Mouse (Mus musculus): ENCODE measurements at regions not wholly inside any gene's neighbourhood (a gene's known extent, or its start where the extent isn't known, plus 50 kb on each side); places are given as distances from the start of the nearest gene placed in this dataset.
A peak's percentile ranks its signal among the peaks of the same experiment; 100 is the strongest.

GRCm38 (mm10) chrX:159055689-159056461, 154.2 kb upstream of the Rps6ka3 start:
- no peak overlapping the region for H3K4me2 ChIP-seq (replicated peaks; ENCODE audit: low read depth, low read length)
- WGBS = 50% methylated on average over 8 of the region's 8 CpGs
- ATAC-seq (no peak), DNase-seq (ENCODE audit: low spot score) (no peak)
- H3K4me1 ChIP-seq (ENCODE audit: insufficient read depth, low read depth, low read length) = no peaks in the 10 kb centered on the region; the same call in 1 of the 2 replicates
- no peak overlapping the region for H3K4me3 ChIP-seq (ENCODE audit: low read depth, low read length)
- no peaks in the 10 kb centered on the region for H3K9me3 ChIP-seq (ENCODE audit: low read length)
- H3K27ac ChIP-seq (ENCODE audit: low read length) = no peak overlapping the region
- no peaks in the 10 kb centered on the region for H3K36me3 ChIP-seq (ENCODE audit: insufficient read depth, low read length)
- no peaks in the 10 kb centered on the region for H3K27me3 ChIP-seq (replicated peaks; ENCODE audit: insufficient read depth, low read length)
- TF ChIP-seq CTCF (IDR thresholded peaks at IDR 0.05) = no peak
- no peak for TF ChIP-seq EP300 (IDR thresholded peaks at IDR 0.05)
- no peak overlapping the region for H3K9ac ChIP-seq (replicated peaks; ENCODE audit: low read depth)

GRCm38 (mm10) chrX:159056462-159056805, 153.7 kb upstream of the Rps6ka3 start:
- ATAC-seq (no peak), DNase-seq (ENCODE audit: low spot score) (no peak)
- no peaks in the 10 kb centered on the region; the same call in 1 of the 2 replicates for H3K4me1 ChIP-seq (ENCODE audit: insufficient read depth, low read depth, low read length)
- H3K4me2 ChIP-seq (replicated peaks; ENCODE audit: low read depth, low read length) = no peak overlapping the region
- H3K36me3 ChIP-seq (ENCODE audit: insufficient read depth, low read length) = no peaks in the 10 kb centered on the region
- no peak overlapping the region for H3K4me3 ChIP-seq (ENCODE audit: low read depth, low read length)
- no peak overlapping the region for H3K27ac ChIP-seq (ENCODE audit: low read length)
- no peaks in the 10 kb centered on the region for H3K9me3 ChIP-seq (ENCODE audit: low read length)
- TF ChIP-seq EP300 (IDR thresholded peaks at IDR 0.05) (no peak), CTCF (IDR thresholded peaks at IDR 0.05) (no peak)
- no peaks in the 10 kb centered on the region for H3K27me3 ChIP-seq (replicated peaks; ENCODE audit: insufficient read depth, low read length)
- H3K9ac ChIP-seq (replicated peaks; ENCODE audit: low read depth) = no peak overlapping the region

- Histone ChIP-seq H3K4me1 (ENCODE audit: insufficient read depth, low read depth, low read length) (no peaks in the 10 kb centered on the region; the same call in 1 of the 2 replicates), H3K27ac (ENCODE audit: low read length) (no peak overlapping the region), H3K4me3 (ENCODE audit: low read depth, low read length) (no peak overlapping the region), H3K27me3 (replicated peaks; ENCODE audit: insufficient read depth, low read length) (no peaks in the 10 kb centered on the region), H3K9ac (replicated peaks; ENCODE audit: low read depth) (no peak overlapping the region), H3K4me2 (replicated peaks; ENCODE audit: low read depth, low read length) (no peak overlapping the region), H3K36me3 (ENCODE audit: insufficient read depth, low read length) (no peaks in the 10 kb centered on the region), H3K9me3 (ENCODE audit: low read length) (no peaks in the 10 kb centered on the region)
- no peak for DNase-seq (ENCODE audit: low spot score)
- TF ChIP-seq EP300 (IDR thresholded peaks at IDR 0.05) (no peak), CTCF (IDR thresholded peaks at IDR 0.05) (no peak)
- ATAC-seq = no peak
Measured at GRCm38 (mm10) chrX:159058931-159059330, 151.2 kb upstream of the Rps6ka3 start.

- no peak overlapping the region for H3K4me3 ChIP-seq (ENCODE audit: low read depth, low read length)
- H3K27me3 ChIP-seq (replicated peaks; ENCODE audit: insufficient read depth, low read length) = no peaks in the 10 kb centered on the region
- no peak for ATAC-seq
- no peak overlapping the region for H3K9ac ChIP-seq (replicated peaks; ENCODE audit: low read depth)
- DNase-seq (ENCODE audit: low spot score) = peak; percentile 29
- no peaks in the 10 kb centered on the region for H3K36me3 ChIP-seq (ENCODE audit: insufficient read depth, low read length)
- no peak for TF ChIP-seq EP300 (IDR thresholded peaks at IDR 0.05)
- TF ChIP-seq CTCF (IDR thresholded peaks at IDR 0.05) = no peak
- no peaks in the 10 kb centered on the region; the same call in 1 of the 2 replicates for H3K4me1 ChIP-seq (ENCODE audit: insufficient read depth, low read depth, low read length)
- H3K9me3 ChIP-seq (ENCODE audit: low read length) = no peaks in the 10 kb centered on the region
- no peak overlapping the region for H3K4me2 ChIP-seq (replicated peaks; ENCODE audit: low read depth, low read length)
- H3K27ac ChIP-seq (ENCODE audit: low read length) = no peak overlapping the region
Measured at GRCm38 (mm10) chrX:159061322-159061721, 148.8 kb upstream of the Rps6ka3 start.

- Histone ChIP-seq H3K27ac (ENCODE audit: low read length) (no peak overlapping the region), H3K9me3 (ENCODE audit: low read length) (no peaks in the 10 kb centered on the region), H3K4me2 (replicated peaks; ENCODE audit: low read depth, low read length) (no peak overlapping the region), H3K27me3 (replicated peaks; ENCODE audit: insufficient read depth, low read length) (no peaks in the 10 kb centered on the region), H3K36me3 (ENCODE audit: insufficient read depth, low read length) (no peaks in the 10 kb centered on the region), H3K9ac (replicated peaks; ENCODE audit: low read depth) (no peak overlapping the region), H3K4me1 (ENCODE audit: insufficient read depth, low read depth, low read length) (no peaks in the 10 kb centered on the region), H3K4me3 (ENCODE audit: low read depth, low read length) (no peak overlapping the region)
- ATAC-seq = no peak
- TF ChIP-seq CTCF (IDR thresholded peaks at IDR 0.05) (no peak), EP300 (IDR thresholded peaks at IDR 0.05) (no peak)
- 60% methylated on average over 2 of the region's 2 CpGs for WGBS
- DNase-seq (ENCODE audit: low spot score) = no peak
Measured at GRCm38 (mm10) chrX:159066212-159066611, 143.9 kb upstream of the Rps6ka3 start.

- Histone ChIP-seq H3K9ac (replicated peaks; ENCODE audit: low read depth) (no peak overlapping the region), H3K36me3 (ENCODE audit: insufficient read depth, low read length) (no peaks in the 10 kb centered on the region), H3K4me2 (replicated peaks; ENCODE audit: low read depth, low read length) (no peak overlapping the region), H3K4me3 (ENCODE audit: low read depth, low read length) (no peak overlapping the region), H3K9me3 (ENCODE audit: low read length) (no peaks in the 10 kb centered on the region), H3K4me1 (ENCODE audit: insufficient read depth, low read depth, low read length) (no peaks in the 10 kb centered on the region), H3K27me3 (replicated peaks; ENCODE audit: insufficient read depth, low read length) (no peaks in the 10 kb centered on the region), H3K27ac (ENCODE audit: low read length) (no peak overlapping the region)
- ATAC-seq (no peak), DNase-seq (ENCODE audit: low spot score) (no peak)
- 67% methylated on average over 3 of the region's 3 CpGs for WGBS
- TF ChIP-seq EP300 (IDR thresholded peaks at IDR 0.05) (no peak), CTCF (IDR thresholded peaks at IDR 0.05) (no peak)
Measured at GRCm38 (mm10) chrX:159072647-159073046, 137.5 kb upstream of the Rps6ka3 start.

GRCm38 (mm10) chrX:159073533-159073932, 136.6 kb upstream of the Rps6ka3 start:
- H3K27ac ChIP-seq (ENCODE audit: low read length) = no peak overlapping the region
- H3K27me3 ChIP-seq (replicated peaks; ENCODE audit: insufficient read depth, low read length) = no peaks in the 10 kb centered on the region
- no peaks in the 10 kb centered on the region for H3K9me3 ChIP-seq (ENCODE audit: low read length)
- H3K36me3 ChIP-seq (ENCODE audit: insufficient read depth, low read length) = no peaks in the 10 kb centered on the region
- no peak overlapping the region for H3K9ac ChIP-seq (replicated peaks; ENCODE audit: low read depth)
- TF ChIP-seq CTCF (IDR thresholded peaks at IDR 0.05) = no peak
- TF ChIP-seq EP300 (IDR thresholded peaks at IDR 0.05) = no peak
- no peak overlapping the region for H3K4me2 ChIP-seq (replicated peaks; ENCODE audit: low read depth, low read length)
- no peak for DNase-seq (ENCODE audit: low spot score)
- no peaks in the 10 kb centered on the region for H3K4me1 ChIP-seq (ENCODE audit: insufficient read depth, low read depth, low read length)
- no peak overlapping the region for H3K4me3 ChIP-seq (ENCODE audit: low read depth, low read length)
- ATAC-seq = no peak

All from lung, postnatal 0 days (tissue).